Mouse (Mus musculus) thymus, adult 2 months (tissue): ENCODE data around the gene Cldn11.
"Not testable (repeated sequence)": the region's sequence is repeated elsewhere in the genome, so short reads cannot be mapped to it uniquely, and the experiment has no call there.

ENCODE experiments used
- CTCF ChIP-seq: fragments of 200-500 bp; IDR thresholded peaks from 2 replicates; pipeline ENCODE4 v1.5.1; 2012; ENCODE audit warnings: mild to moderate bottlenecking, control low read depth, low read length, moderate library complexity, borderline replicate concordance; ENCODE audit not compliant: control insufficient read depth, poor library complexity, insufficient read depth; ENCODE audit errors: extremely low read depth
- POLR2A ChIP-seq: fragments of 200-500 bp; IDR thresholded peaks from 2 replicates; pipeline ENCODE4 v1.6.1; 2012; ENCODE audit warnings: mild to moderate bottlenecking, low read length, control low read depth, moderate library complexity; ENCODE audit not compliant: control insufficient read depth, poor library complexity, insufficient read depth; ENCODE audit errors: extremely low read depth

GRCm38 (mm10) chr3:31145222-31145621 is 4.5 kb upstream of the Cldn11 start:
- TF ChIP-seq POLR2A, CTCF: not testable (repeated sequence)
